Mouse (Mus musculus) lung, postnatal 0 days (tissue): ENCODE measurements around the gene Pakap. TPM values are rescaled to one million over a fixed set of nuclear protein-coding genes. Genes with fewer than 3 reads are reported as not detected.

Experiments used
- ATAC-seq: fragments of 200-750 bp; cut with Nextera tagmentation; 2 replicates; pipeline ENCODE4 v1.8.0; 2017; ENCODE audit warnings: moderate library complexity
- DNase-seq: peaks from one replicate; pipeline ENCODE4 v3.0.0-alpha.2; 2016; ENCODE audit warnings: low spot score
- H3K27ac ChIP-seq: fragments of 300-500 bp; sonication (generic); 2 replicates; pipeline ENCODE4 v1.5.1; 2014; ENCODE audit warnings: antibody characterized with exemption, mild to moderate bottlenecking, low read length, mixed read lengths
- H3K27me3 ChIP-seq: fragments of 300-500 bp; sonication (generic); replicated peaks from 2 replicates; pipeline ENCODE4 v1.6.1; 2014; ENCODE audit warnings: low read length, mixed read lengths; ENCODE audit not compliant: insufficient read depth
- H3K36me3 ChIP-seq: fragments of 300-500 bp; sonication (generic); 2 replicates; pipeline ENCODE4 v1.6.1; 2014; ENCODE audit warnings: low read length, mixed read lengths; ENCODE audit not compliant: insufficient read depth
- H3K4me1 ChIP-seq: fragments of 300-500 bp; sonication (generic); 2 replicates; pipeline ENCODE4 v1.6.1; 2014; ENCODE audit warnings: antibody characterized with exemption, low read depth, low read length, mixed read lengths; ENCODE audit not compliant: insufficient read depth
- H3K4me2 ChIP-seq: fragments of 300-500 bp; sonication (generic); replicated peaks from 2 replicates; pipeline ENCODE4 v1.6.1; 2014; ENCODE audit warnings: low read depth, mild to moderate bottlenecking, low read length, moderate library complexity, mixed read lengths
- H3K4me3 ChIP-seq: fragments of 300-500 bp; sonication (generic); 2 replicates; pipeline ENCODE4 v1.5.1; 2014; ENCODE audit warnings: low read depth, low read length
- H3K9ac ChIP-seq: fragments of 300-500 bp; sonication (generic); replicated peaks from 2 replicates; pipeline ENCODE4 v1.6.1; 2014; ENCODE audit warnings: low read depth, mild to moderate bottlenecking
- H3K9me3 ChIP-seq: fragments of 300-500 bp; sonication (generic); 2 replicates; pipeline ENCODE4 v1.6.1; 2016; ENCODE audit warnings: low read length, mixed read lengths
- CTCF ChIP-seq: IDR thresholded peaks from 2 replicates; pipeline ENCODE4 v1.5.1; 2016; ENCODE audit warnings: antibody characterized with exemption, mild to moderate bottlenecking
- EP300 ChIP-seq: IDR thresholded peaks from 2 replicates; pipeline ENCODE4 v1.6.1; 2016; ENCODE audit warnings: antibody characterized with exemption, mild to moderate bottlenecking, control low read depth
- WGBS: fragments of 180-500 bp; shearing (Covaris S2); extraction: QIAGEN DNeasy Blood & Tissue Kit; methylation state at CpG from one replicate; pipeline ENCODE4 v1.1.7; 2014; 5-methylcytosine and 5-hydroxymethylcytosine counted together
- polyA plus RNA-seq: library from polyadenylated mRNA; unstranded; fragments of >200 nt; fragmentation: Nextera tagmentation; extraction: Ambion mirVana; gene quantifications from 2 replicates; pipeline ENCODE4 v1.2.1, GENCODE M21; 2015

The Pakap gene
- polyA plus RNA-seq, 1 experiment from 2014 or later, result 60.5 TPM

GRCm38 (mm10) chr4:57755085-57755484, 187.1 kb downstream of the Pakap start:
- Histone ChIP-seq H3K9ac (no peak overlapping the region), H3K4me1 (no peaks in the 10 kb centered on the region), H3K4me2 (no peak overlapping the region), H3K9me3 (no peaks in the 10 kb centered on the region), H3K27ac (no peak overlapping the region), H3K36me3 (no peaks in the 10 kb centered on the region), H3K4me3 (no peak overlapping the region), H3K27me3 (no peaks in the 10 kb centered on the region)
- no peak for ATAC-seq
- no peak for DNase-seq
- WGBS, result 90% methylated on average over 11 of the region's 11 CpGs
- TF ChIP-seq EP300 (no peak), CTCF (no peak)

GRCm38 (mm10) chr4:57757997-57758396, 190.0 kb downstream of the Pakap start:
- Histone ChIP-seq H3K36me3 (no peaks in the 10 kb centered on the region), H3K4me3 (no peak overlapping the region), H3K9ac (no peak overlapping the region), H3K27me3 (no peaks in the 10 kb centered on the region), H3K4me1 (peaks cover 5% of the 10 kb centered on the region), H3K4me2 (no peak overlapping the region), H3K27ac (no peak overlapping the region), H3K9me3 (no peaks in the 10 kb centered on the region)
- ATAC-seq (peak; percentile 62), DNase-seq (peak; percentile 50)
- TF ChIP-seq EP300 (no peak), CTCF (no peak)
- WGBS, result 54% methylated on average over 11 of the region's 11 CpGs

GRCm38 (mm10) chr4:57762424-57762823, 194.4 kb downstream of the Pakap start:
- WGBS, result 48% methylated on average over 7 of the region's 7 CpGs
- no peak overlapping the region for H3K4me3 ChIP-seq
- DNase-seq, result no peak
- ATAC-seq, result no peak
- TF ChIP-seq EP300 (no peak), CTCF (no peak)
- H3K9ac ChIP-seq, result no peak overlapping the region
- peaks cover 5% of the 10 kb centered on the region for H3K4me1 ChIP-seq
- no peaks in the 10 kb centered on the region for H3K27me3 ChIP-seq
- no peak overlapping the region for H3K4me2 ChIP-seq
- H3K36me3 ChIP-seq, result no peaks in the 10 kb centered on the region
- no peaks in the 10 kb centered on the region for H3K9me3 ChIP-seq
- peak overlapping the region; percentile 28; the same call in 1 of the 2 replicates for H3K27ac ChIP-seq

- H3K9me3 ChIP-seq, result no peaks in the 10 kb centered on the region
- no peak overlapping the region for H3K9ac ChIP-seq
- H3K4me2 ChIP-seq, result no peak overlapping the region
- TF ChIP-seq EP300, result no peak
- no peak for TF ChIP-seq CTCF
- ATAC-seq (peak; percentile 51), DNase-seq (peak; percentile 84)
- H3K27me3 ChIP-seq, result no peaks in the 10 kb centered on the region
- H3K4me3 ChIP-seq, result no peak overlapping the region
- H3K36me3 ChIP-seq, result no peaks in the 10 kb centered on the region
- peak overlapping the region; percentile 15; the same call in 1 of the 2 replicates for H3K27ac ChIP-seq
- WGBS, result 40% methylated on average over 1 of the region's 1 CpGs
- H3K4me1 ChIP-seq, result peaks cover 5% of the 10 kb centered on the region
Observed at GRCm38 (mm10) chr4:57764392-57764791, 196.4 kb downstream of the Pakap start.

GRCm38 (mm10) chr4:57764926-57765325, 196.9 kb downstream of the Pakap start:
- DNase-seq (peak; percentile 52), ATAC-seq (peak; percentile 40)
- Histone ChIP-seq H3K4me3 (no peak overlapping the region), H3K9ac (no peak overlapping the region), H3K4me1 (peaks cover 5% of the 10 kb centered on the region), H3K27ac (peak overlapping the region; percentile 28; the same call in 1 of the 2 replicates), H3K36me3 (no peaks in the 10 kb centered on the region), H3K9me3 (no peaks in the 10 kb centered on the region), H3K27me3 (no peaks in the 10 kb centered on the region), H3K4me2 (no peak overlapping the region)
- 72% methylated on average over 1 of the region's 1 CpGs for WGBS
- TF ChIP-seq EP300 (no peak), CTCF (no peak)

- no peak for ATAC-seq
- Histone ChIP-seq H3K27me3 (no peaks in the 10 kb centered on the region), H3K27ac (no peak overlapping the region; the same call in 1 of the 2 replicates), H3K4me1 (peaks cover 5% of the 10 kb centered on the region), H3K4me3 (no peak overlapping the region), H3K9me3 (no peaks in the 10 kb centered on the region), H3K9ac (no peak overlapping the region), H3K4me2 (no peak overlapping the region), H3K36me3 (no peaks in the 10 kb centered on the region)
- WGBS, result 42% methylated on average over 4 of the region's 4 CpGs
- TF ChIP-seq CTCF, result no peak
- peak; percentile 30 for DNase-seq
Observed at GRCm38 (mm10) chr4:57765806-57766205, 197.8 kb downstream of the Pakap start.

GRCm38 (mm10) chr4:57769007-57769406, 201.0 kb downstream of the Pakap start:
- H3K9me3 ChIP-seq, result no peaks in the 10 kb centered on the region
- no peaks in the 10 kb centered on the region for H3K36me3 ChIP-seq
- 56% methylated on average over 3 of the region's 3 CpGs for WGBS
- no peak overlapping the region for H3K4me3 ChIP-seq
- TF ChIP-seq EP300 (no peak), CTCF (no peak)
- no peaks in the 10 kb centered on the region for H3K4me1 ChIP-seq
- no peak overlapping the region for H3K27ac ChIP-seq
- no peak for ATAC-seq
- no peak overlapping the region for H3K9ac ChIP-seq
- peak; percentile 35 for DNase-seq
- no peak overlapping the region for H3K4me2 ChIP-seq
- H3K27me3 ChIP-seq, result no peaks in the 10 kb centered on the region
